Mouse (Mus musculus): Measurements from ENCODE around the gene Zmym3. TPM values are rescaled to one million over a fixed set of nuclear protein-coding genes. Genes with fewer than 3 reads are reported as not detected.
"Not testable (repeated sequence)": the region's sequence is repeated elsewhere in the genome, so short reads cannot be mapped to it uniquely, and the experiment has no call there.

Zmym3 gene
- total RNA-seq, 2 experiments from 2014 or later = 8.9 to 11.8 TPM

DNA sequence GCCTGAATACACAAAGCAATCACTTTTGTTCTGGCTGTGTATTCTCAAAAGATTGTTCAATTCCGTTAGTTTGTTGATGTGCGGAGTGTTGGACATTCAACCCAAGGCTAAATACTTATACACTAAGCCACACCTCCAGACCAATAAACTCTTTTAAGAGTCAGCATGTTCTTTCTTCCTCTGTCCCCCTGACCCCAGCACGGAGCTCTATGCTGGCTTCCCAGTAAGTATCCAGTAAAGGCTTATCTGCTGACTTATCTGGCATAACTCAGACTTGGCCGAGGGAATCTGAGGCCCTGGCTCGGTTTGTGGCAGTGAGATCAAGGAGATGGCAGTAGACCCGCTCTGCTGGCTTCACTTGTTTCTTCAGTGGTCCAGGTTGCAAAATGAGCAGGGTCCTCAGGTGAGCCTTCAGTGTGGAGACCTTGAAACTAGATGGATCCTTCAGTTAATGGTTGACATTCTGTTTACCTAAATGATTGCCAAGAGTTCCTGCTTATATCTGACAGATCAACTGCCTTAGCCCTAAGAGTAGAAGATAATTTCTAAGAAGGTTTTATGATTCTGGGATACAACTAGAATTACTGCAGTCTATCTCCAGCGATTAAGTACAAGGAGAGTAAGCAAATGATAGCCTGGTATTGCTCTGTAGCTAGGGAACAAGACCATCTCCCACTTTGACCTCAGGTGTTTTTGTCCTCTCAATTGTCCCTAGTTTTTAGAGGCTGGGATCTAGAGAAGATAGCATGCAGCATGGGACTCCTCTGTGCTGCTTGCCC is 44.3 kb downstream of the Zmym3 start, which contains the start of gene Gjb1:
TSS of gene Gjb1 (plus strand) at position 189 of the 779 bp plus-strand sequence.
- DNase-seq (ENCODE audit: low spot score) = no peak

DNA sequence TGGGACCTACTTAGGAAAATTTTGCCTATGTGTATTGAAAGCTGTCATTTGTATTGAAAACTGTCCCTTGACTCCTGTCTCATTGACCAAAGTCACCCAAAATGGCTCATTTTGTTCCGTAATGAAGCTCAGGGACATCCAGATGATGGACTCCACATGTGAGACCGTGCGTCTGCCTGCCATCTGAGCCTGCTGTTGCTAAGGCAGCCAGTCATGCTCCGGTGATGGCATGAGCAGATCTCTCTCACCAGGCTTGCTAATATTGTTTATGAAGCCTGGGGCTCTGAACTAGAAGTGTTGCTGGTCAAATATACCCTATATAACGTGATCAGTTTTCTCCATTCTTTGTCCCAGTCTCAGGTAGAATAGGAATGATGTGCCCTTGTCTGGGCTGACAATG is 47.7 kb downstream of the Zmym3 start:
- no peak for DNase-seq (ENCODE audit: low spot score)

DNA sequence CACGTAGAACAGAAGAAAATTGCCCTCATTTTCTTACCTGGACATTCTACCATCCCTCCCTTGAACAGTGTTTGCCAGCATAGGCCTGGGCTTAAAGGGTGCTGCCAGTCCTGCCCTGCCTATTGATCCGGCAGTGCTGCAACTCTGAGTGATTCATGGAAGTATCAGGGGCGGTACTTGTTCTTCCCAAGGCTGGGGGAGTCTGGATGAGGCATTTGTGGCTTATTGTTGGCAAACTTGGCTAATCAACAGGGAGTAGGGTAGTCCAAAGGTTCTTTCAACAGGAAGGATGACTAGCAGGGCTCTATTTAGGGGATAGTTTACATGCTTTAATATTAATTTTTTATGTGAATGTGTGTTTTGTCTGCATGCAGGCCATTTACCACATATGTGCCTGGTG is 50.1 kb downstream of the Zmym3 start:
- DNase-seq (ENCODE audit: low spot score) = no peak

DNA sequence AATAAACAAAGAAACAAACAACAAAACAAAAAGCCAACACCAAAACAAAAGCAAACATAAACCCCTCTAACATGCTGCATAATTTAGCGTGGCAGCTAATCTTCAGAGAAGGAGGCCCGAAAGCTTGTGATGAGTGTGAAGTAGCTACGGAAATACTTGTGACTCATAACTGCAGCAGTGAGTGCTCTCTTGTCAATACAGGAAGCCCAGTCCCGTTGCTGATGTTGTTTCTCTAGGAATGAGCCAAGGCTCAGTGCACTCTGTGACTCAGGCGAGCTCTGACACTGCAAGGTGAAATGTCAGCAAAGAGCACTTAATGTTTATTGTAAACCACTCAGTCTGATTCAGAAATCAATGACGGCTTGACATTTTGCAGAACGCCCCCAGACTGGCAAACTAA is 51.6 kb downstream of the Zmym3 start:
- no peak for DNase-seq (ENCODE audit: low spot score)

DNA sequence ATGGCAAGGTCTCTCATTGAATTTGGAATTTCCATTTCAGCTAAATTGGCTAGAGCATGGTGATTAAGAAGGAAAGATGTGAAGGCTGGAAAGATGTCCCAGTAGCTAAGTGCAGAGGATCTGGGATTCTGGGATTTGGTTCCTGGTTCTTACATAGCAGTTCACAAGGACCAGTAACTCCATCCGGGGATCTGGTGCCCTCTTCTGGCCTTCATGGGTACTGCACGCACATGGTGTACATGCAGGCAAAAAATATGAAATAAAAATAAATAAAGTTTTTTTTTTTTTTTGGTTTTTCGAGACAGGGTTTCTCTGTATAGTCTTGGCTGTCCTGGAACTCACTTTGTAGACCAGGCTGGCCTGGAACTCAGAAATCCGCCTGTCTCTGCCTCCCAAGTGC is 61.7 kb downstream of the Zmym3 start:
- DNase-seq (ENCODE audit: low spot score) = not testable (repeated sequence)

Other genes with a start within 250 kb of the Zmym3 start
- gene Snx12, start 198.3 kb downstream of the Zmym3 start, total RNA-seq (2021) = 10 to 100 TPM; 27.9 to 31.1 TPM
- 100 to 1,000 TPM; 124 to 135 TPM for gene Foxo4, start 166.3 kb downstream of the Zmym3 start, total RNA-seq (2021)
- not detected for gene Gm614, start 156.9 kb downstream of the Zmym3 start, total RNA-seq (2021)
- gene Il2rg, start 152.6 kb downstream of the Zmym3 start, total RNA-seq (2021) = 1 to 10 TPM; 1.1 to 1.6 TPM
- gene Gm20489, start 151.8 kb downstream of the Zmym3 start, total RNA-seq (2021) = not detected
- 10 to 100 TPM; 15.8 to 16.1 TPM for gene Med12, start 146.8 kb downstream of the Zmym3 start, total RNA-seq (2021)
- under 1 TPM; 0.07 to 0.14 TPM for gene Nlgn3, start 121.7 kb downstream of the Zmym3 start, total RNA-seq (2021)
- under 1 TPM; 0.34 to 0.83 TPM for gene Gjb1, start 44.5 kb downstream of the Zmym3 start, total RNA-seq (2021)
- gene Nono, start 8.5 kb upstream of the Zmym3 start, total RNA-seq (2021) = 10 to 100 TPM; 36.1 to 52.8 TPM
- gene Itgb1bp2, start 28.2 kb upstream of the Zmym3 start, total RNA-seq (2021) = 100 to 1,000 TPM; 154 to 155 TPM
- 1 to 10 TPM; 8.4 to 9.2 TPM for gene Taf1, start 111.9 kb upstream of the Zmym3 start, total RNA-seq (2021)
- 10 to 100 TPM; 64.7 to 74.0 TPM for gene Ogt, start 219.2 kb upstream of the Zmym3 start, total RNA-seq (2021)